Mouse (Mus musculus): Measurements from ENCODE around the gene Kazn. TPM values are rescaled to one million over a fixed set of nuclear protein-coding genes. Genes with fewer than 3 reads are reported as not detected.

The Kazn gene
- polyA plus RNA-seq, 1 experiment from 2014 or later, result 11.9 TPM

- no peaks in the 10 kb centered on the region for H3K36me3 ChIP-seq (ENCODE audit: control insufficient read depth, insufficient read depth, low read length)
- no peaks in the 10 kb centered on the region for H3K27me3 ChIP-seq (replicated peaks; ENCODE audit: control insufficient read depth, insufficient read depth, low read length)
- DNase-seq (ENCODE audit: low spot score) (no peak), ATAC-seq (ENCODE audit: low read depth) (no peak)
- H3K4me3 ChIP-seq (ENCODE audit: low read depth, low read length), result no peak overlapping the region
- H3K9ac ChIP-seq (ENCODE audit: low read depth, low read length), result no peak overlapping the region
- 82% methylated on average over 8 of the region's 8 CpGs for WGBS
- H3K4me1 ChIP-seq (ENCODE audit: control insufficient read depth, insufficient read depth, low read length), result peaks cover 3% of the 10 kb centered on the region; the same call in 1 of the 2 replicates
- H3K4me2 ChIP-seq (ENCODE audit: low read depth, low read length), result no peak overlapping the region
- H3K27ac ChIP-seq (replicated peaks; ENCODE audit: low read depth, low read length), result no peak overlapping the region
- no peaks in the 10 kb centered on the region for H3K9me3 ChIP-seq (ENCODE audit: control insufficient read depth, low read length)
Measured at GRCm38 (mm10) chr4:142063057-142063534, 176.1 kb downstream of the Kazn start.

DNA sequence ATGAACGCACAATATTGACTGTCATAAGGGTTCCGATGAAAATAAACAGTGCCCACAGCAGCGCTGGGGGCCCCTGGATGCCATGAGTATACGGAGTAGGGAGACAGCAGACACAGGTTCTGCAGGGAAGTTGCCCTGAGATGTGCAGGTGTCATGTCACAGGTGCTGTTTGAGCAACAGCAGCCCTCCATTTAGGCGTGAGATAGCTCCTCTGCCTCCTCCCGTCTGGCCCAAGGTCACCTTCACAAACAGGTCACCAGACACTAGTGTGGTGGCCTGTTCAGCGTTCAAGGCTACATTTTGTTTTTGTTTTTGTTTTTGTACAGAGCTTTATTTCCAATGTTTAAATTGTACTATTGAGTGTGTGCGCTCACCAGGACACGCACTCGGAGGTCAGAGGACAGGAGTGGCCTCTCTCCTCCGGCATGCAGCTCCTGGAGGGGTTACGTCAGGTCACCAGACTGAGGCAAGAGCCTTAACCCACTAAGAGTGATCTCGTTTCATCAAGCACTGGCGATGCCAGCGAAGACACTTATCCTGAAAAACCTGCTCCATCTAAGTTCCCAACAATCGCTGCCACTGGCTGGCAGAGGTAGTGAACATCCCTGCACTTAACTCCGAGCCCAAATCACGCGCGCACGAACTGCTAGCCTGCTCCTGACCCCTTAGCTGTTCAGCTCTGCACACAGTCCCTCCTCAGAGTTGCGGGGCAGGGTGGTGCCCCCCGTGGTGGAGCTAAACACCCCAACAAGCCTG lies 177.5 kb downstream of the Kazn start:
- Histone ChIP-seq H3K9me3 (ENCODE audit: control insufficient read depth, low read length) (no peaks in the 10 kb centered on the region), H3K4me1 (ENCODE audit: control insufficient read depth, insufficient read depth, low read length) (peaks cover 6% of the 10 kb centered on the region; the same call in 1 of the 2 replicates), H3K27me3 (replicated peaks; ENCODE audit: control insufficient read depth, insufficient read depth, low read length) (no peaks in the 10 kb centered on the region), H3K9ac (ENCODE audit: low read depth, low read length) (no peak overlapping the region), H3K4me3 (ENCODE audit: low read depth, low read length) (no peak overlapping the region), H3K27ac (replicated peaks; ENCODE audit: low read depth, low read length) (no peak overlapping the region), H3K36me3 (ENCODE audit: control insufficient read depth, insufficient read depth, low read length) (no peaks in the 10 kb centered on the region), H3K4me2 (ENCODE audit: low read depth, low read length) (no peak overlapping the region)
- DNase-seq (ENCODE audit: low spot score) (no peak), ATAC-seq (ENCODE audit: low read depth) (no peak)
- 69% methylated on average over 23 of the region's 23 CpGs for WGBS

DNA sequence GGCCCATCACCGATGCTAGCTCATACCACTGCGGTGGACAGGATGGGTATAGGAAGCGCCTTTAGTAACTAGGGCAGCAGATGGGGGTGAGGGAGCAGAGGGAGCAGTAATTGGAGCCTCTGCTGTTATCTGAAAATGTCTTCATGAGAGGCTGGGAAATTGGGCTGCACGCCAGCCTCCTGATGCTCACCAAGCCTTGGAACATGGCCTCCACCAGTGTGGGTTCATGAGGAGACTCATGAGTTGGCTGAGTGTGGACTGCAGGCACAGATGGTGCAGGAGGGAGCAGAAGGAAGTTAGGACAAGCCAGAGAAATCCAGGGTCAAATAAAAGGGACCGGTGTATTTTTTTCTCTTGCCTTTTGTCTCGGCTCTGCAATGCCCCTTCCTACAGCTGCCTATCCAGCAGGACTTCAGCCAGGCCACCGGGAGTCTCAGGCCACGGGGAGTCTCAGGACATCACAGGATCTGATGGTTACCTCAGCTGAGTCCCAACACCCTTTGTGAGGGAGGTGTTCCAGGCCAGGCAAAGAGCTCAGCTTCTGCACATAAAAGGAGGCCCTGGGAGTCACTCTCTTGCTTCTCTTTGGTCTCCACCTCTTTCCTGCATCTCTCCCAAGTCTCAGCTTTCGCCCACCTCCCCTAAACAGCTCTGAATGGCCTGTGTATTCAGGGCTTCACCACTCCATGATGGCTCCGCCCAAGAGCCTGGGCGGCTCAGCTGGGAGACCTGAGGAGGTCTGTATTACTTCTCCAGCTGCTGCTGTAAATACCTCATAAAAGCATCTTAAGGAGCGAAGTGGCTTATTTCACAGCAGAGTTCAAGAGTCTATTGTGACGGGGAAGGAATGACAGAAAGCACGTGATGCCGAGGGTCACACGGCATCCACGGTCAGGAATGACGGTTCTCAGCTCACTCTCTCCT lies 178.5 kb downstream of the Kazn start:
- no peaks in the 10 kb centered on the region for H3K36me3 ChIP-seq (ENCODE audit: control insufficient read depth, insufficient read depth, low read length)
- ATAC-seq (ENCODE audit: low read depth), result no peak
- H3K27ac ChIP-seq (replicated peaks; ENCODE audit: low read depth, low read length), result no peak overlapping the region
- H3K9ac ChIP-seq (ENCODE audit: low read depth, low read length), result no peak overlapping the region
- no peak overlapping the region for H3K4me3 ChIP-seq (ENCODE audit: low read depth, low read length)
- no peaks in the 10 kb centered on the region for H3K9me3 ChIP-seq (ENCODE audit: control insufficient read depth, low read length)
- WGBS, result 57% methylated on average over 18 of the region's 18 CpGs
- peaks cover 3% of the 10 kb centered on the region; the same call in 1 of the 2 replicates for H3K4me1 ChIP-seq (ENCODE audit: control insufficient read depth, insufficient read depth, low read length)
- DNase-seq (ENCODE audit: low spot score), result no peak
- H3K27me3 ChIP-seq (replicated peaks; ENCODE audit: control insufficient read depth, insufficient read depth, low read length), result no peaks in the 10 kb centered on the region
- H3K4me2 ChIP-seq (ENCODE audit: low read depth, low read length), result no peak overlapping the region

DNA sequence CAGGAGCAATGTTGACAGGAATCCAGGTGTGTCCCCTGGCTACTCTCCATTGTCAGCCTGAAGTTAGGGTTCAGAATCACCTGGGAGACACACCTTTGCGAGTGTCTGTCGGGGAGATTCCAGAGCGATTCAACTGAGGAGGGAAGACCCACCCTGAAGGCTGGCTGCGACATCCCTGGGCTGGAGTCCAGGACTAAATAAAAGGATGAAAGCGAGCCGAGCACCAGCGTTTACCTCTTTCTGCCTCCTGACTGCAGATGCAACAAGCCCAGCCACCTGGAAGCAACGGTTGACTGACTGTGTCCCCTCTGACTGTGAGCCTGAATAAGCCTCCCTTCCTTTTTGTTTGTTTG lies 179.4 kb downstream of the Kazn start:
- Histone ChIP-seq H3K9me3 (ENCODE audit: control insufficient read depth, low read length) (no peaks in the 10 kb centered on the region), H3K4me2 (ENCODE audit: low read depth, low read length) (no peak overlapping the region), H3K27me3 (replicated peaks; ENCODE audit: control insufficient read depth, insufficient read depth, low read length) (no peaks in the 10 kb centered on the region), H3K4me1 (ENCODE audit: control insufficient read depth, insufficient read depth, low read length) (peaks cover 3% of the 10 kb centered on the region; the same call in 1 of the 2 replicates), H3K27ac (replicated peaks; ENCODE audit: low read depth, low read length) (no peak overlapping the region), H3K9ac (ENCODE audit: low read depth, low read length) (no peak overlapping the region), H3K4me3 (ENCODE audit: low read depth, low read length) (no peak overlapping the region), H3K36me3 (ENCODE audit: control insufficient read depth, insufficient read depth, low read length) (no peaks in the 10 kb centered on the region)
- DNase-seq (ENCODE audit: low spot score) (no peak), ATAC-seq (ENCODE audit: low read depth) (no peak)
- WGBS, result 75% methylated on average over 8 of the region's 8 CpGs

- no peak overlapping the region for H3K27ac ChIP-seq (replicated peaks; ENCODE audit: low read depth, low read length)
- ATAC-seq (ENCODE audit: low read depth), result no peak
- H3K27me3 ChIP-seq (replicated peaks; ENCODE audit: control insufficient read depth, insufficient read depth, low read length), result no peaks in the 10 kb centered on the region
- H3K4me1 ChIP-seq (ENCODE audit: control insufficient read depth, insufficient read depth, low read length), result peaks cover 3% of the 10 kb centered on the region; the same call in 1 of the 2 replicates
- no peak for DNase-seq (ENCODE audit: low spot score)
- H3K36me3 ChIP-seq (ENCODE audit: control insufficient read depth, insufficient read depth, low read length), result no peaks in the 10 kb centered on the region
- WGBS, result 74% methylated on average over 13 of the region's 13 CpGs
- H3K9ac ChIP-seq (ENCODE audit: low read depth, low read length), result no peak overlapping the region
- no peaks in the 10 kb centered on the region for H3K9me3 ChIP-seq (ENCODE audit: control insufficient read depth, low read length)
- H3K4me2 ChIP-seq (ENCODE audit: low read depth, low read length), result no peak overlapping the region
- H3K4me3 ChIP-seq (ENCODE audit: low read depth, low read length), result no peak overlapping the region
Measured at GRCm38 (mm10) chr4:142059113-142059840, 179.9 kb downstream of the Kazn start.

DNA sequence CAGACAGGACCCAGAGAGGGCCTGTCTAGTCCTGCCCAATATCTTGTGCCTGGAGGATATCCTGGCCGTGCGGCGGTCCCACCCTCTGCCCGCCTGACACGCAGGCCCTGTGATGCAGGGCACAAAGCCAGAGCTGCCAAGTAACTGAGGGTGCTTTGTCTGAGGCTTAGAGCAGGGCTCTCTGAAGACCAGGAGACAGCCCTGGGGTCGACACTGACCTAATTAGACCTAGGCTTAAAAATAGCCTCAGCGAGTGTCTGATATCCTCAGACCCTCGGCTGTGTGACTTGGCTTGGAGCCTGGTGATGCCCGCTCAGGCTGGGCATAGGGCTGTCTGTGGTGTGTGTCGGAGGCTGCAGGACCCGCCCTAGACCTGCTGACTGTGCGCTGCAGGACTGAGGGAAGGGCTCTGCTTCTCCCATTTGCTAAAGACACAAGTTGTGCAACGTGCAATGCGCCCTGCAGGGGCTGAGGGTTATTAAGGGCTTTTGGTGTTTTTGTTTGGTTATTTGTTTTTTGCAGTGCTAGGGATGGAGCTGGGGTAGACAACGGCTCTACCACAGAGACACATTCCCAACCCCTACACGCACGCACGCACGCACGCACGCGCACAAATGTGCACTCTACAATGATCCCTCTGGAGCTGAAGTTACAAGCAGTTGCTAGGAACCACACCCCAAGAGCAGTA lies 181.5 kb downstream of the Kazn start:
- no peak overlapping the region for H3K4me2 ChIP-seq (ENCODE audit: low read depth, low read length)
- H3K27me3 ChIP-seq (replicated peaks; ENCODE audit: control insufficient read depth, insufficient read depth, low read length), result no peaks in the 10 kb centered on the region
- whole genome bisulfite sequencing, result 60% methylated on average over 22 of the region's 22 CpGs
- no peak overlapping the region for H3K9ac ChIP-seq (ENCODE audit: low read depth, low read length)
- no peak overlapping the region for H3K4me3 ChIP-seq (ENCODE audit: low read depth, low read length)
- ATAC-seq (ENCODE audit: low read depth), result peak; percentile 38; the same call in 1 of the 2 replicates
- peak; percentile 68 for DNase-seq (ENCODE audit: low spot score)
- no peaks in the 10 kb centered on the region for H3K36me3 ChIP-seq (ENCODE audit: control insufficient read depth, insufficient read depth, low read length)
- H3K4me1 ChIP-seq (ENCODE audit: control insufficient read depth, insufficient read depth, low read length), result peaks cover 4% of the 10 kb centered on the region; the same call in 1 of the 2 replicates
- H3K27ac ChIP-seq (replicated peaks; ENCODE audit: low read depth, low read length), result no peak overlapping the region; the same call in 1 of the 2 replicates
- no peaks in the 10 kb centered on the region for H3K9me3 ChIP-seq (ENCODE audit: control insufficient read depth, low read length)

DNA sequence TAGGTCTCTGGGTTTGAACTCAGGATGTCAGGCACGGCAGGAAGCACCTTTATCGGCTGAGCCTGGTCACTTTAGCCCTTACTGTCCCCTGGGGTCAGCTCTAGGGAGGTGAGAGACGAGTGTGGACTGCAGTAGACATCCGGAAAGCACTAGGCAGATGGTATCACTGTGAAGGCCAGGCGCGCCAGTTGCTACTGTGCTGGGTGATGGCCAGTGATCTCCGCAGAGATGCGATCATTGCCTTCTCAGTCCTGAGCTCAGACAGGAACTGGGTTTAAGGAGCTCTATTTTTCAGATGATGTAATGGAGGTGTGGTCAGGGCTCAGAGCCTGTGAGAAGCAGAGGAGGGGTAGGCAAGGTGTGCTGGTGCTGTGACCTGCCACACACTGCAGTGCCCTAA lies 183.6 kb downstream of the Kazn start:
- Histone ChIP-seq H3K4me2 (ENCODE audit: low read depth, low read length) (no peak overlapping the region), H3K9ac (ENCODE audit: low read depth, low read length) (no peak overlapping the region), H3K36me3 (ENCODE audit: control insufficient read depth, insufficient read depth, low read length) (no peaks in the 10 kb centered on the region), H3K4me1 (ENCODE audit: control insufficient read depth, insufficient read depth, low read length) (peaks cover 9% of the 10 kb centered on the region; the same call in 1 of the 2 replicates), H3K27me3 (replicated peaks; ENCODE audit: control insufficient read depth, insufficient read depth, low read length) (no peaks in the 10 kb centered on the region), H3K9me3 (ENCODE audit: control insufficient read depth, low read length) (no peaks in the 10 kb centered on the region), H3K4me3 (ENCODE audit: low read depth, low read length) (no peak overlapping the region), H3K27ac (replicated peaks; ENCODE audit: low read depth, low read length) (no peak overlapping the region)
- ATAC-seq (ENCODE audit: low read depth) (no peak), DNase-seq (ENCODE audit: low spot score) (no peak)
- 80% methylated on average over 8 of the region's 8 CpGs for WGBS

DNA sequence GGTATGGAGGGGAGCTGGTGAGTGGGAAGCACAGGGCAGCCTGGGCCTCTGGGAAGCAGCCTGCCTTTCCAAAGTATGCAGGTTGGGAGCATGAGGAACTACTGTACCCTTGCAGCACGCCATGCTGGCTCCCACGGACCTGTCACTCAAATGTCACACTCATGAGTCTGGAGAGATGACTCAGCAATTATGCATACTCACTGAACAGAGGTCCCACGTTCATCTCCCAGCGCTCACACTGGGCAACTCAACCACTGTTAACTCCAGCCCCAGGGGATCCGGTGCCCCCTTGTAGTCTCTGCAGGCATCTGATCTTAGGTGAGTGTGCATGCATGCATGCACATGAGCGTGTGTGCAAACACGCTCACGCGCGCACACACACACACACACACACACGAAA lies 184.6 kb downstream of the Kazn start:
- Histone ChIP-seq H3K27me3 (replicated peaks; ENCODE audit: control insufficient read depth, insufficient read depth, low read length) (no peaks in the 10 kb centered on the region), H3K4me2 (ENCODE audit: low read depth, low read length) (no peak overlapping the region), H3K9ac (ENCODE audit: low read depth, low read length) (no peak overlapping the region), H3K36me3 (ENCODE audit: control insufficient read depth, insufficient read depth, low read length) (no peaks in the 10 kb centered on the region), H3K4me1 (ENCODE audit: control insufficient read depth, insufficient read depth, low read length) (peaks cover 9% of the 10 kb centered on the region; the same call in 1 of the 2 replicates), H3K9me3 (ENCODE audit: control insufficient read depth, low read length) (no peaks in the 10 kb centered on the region), H3K27ac (replicated peaks; ENCODE audit: low read depth, low read length) (no peak overlapping the region), H3K4me3 (ENCODE audit: low read depth, low read length) (no peak overlapping the region)
- WGBS, result 83% methylated on average over 11 of the region's 11 CpGs
- ATAC-seq (ENCODE audit: low read depth), result no peak
- DNase-seq (ENCODE audit: low spot score), result no peak

Data from embryonic facial prominence, embryonic 14.5 days (tissue).